Mouse (Mus musculus): Measurements from ENCODE around the gene Rmnd5b.
A peak's percentile ranks its signal among the peaks of the same experiment; 100 is the strongest.
"Not testable (repeated sequence)": the region's sequence is repeated elsewhere in the genome, so short reads cannot be mapped to it uniquely, and the experiment has no call there.

The Rmnd5b gene

DNA sequence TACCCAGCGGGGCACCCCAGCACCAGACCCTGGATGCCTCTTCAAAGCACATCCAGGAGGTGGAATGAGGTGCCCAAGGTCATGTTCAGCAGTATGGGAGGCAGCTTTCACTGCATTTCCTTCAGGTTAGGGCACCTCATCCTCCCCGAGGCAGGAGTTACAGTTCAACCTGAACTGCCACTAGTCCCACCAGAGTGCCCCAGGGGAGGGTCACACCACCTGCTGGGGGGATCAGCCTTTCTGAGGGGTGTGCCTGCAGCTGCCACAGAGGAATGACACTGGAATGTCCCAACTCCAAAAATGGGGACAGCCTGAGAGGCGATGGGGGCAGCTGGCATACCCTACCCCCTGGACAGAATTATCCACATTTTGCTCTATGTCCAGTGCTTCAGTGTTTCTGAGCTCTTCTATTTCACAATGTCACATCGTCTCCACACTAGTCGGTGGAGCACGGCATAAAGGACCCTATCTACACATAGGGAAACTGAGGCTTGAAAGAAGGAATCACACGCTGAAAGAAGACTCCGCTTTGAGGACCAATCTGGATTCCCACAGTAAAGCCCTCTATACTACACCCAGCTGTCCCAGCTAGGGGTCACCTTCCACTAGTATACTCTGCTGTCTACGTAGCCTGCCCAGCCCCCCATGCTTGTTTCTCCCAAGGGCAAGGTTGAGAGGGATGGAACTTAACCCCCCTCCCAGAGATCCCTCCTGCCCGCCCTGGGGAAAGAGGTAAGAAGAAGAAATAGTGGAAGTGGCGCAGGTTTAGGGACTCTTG is 13.6 kb upstream of the Rmnd5b start:
- DNase-seq (ENCODE audit: low spot score in 2 of 2) = no peak

DNA sequence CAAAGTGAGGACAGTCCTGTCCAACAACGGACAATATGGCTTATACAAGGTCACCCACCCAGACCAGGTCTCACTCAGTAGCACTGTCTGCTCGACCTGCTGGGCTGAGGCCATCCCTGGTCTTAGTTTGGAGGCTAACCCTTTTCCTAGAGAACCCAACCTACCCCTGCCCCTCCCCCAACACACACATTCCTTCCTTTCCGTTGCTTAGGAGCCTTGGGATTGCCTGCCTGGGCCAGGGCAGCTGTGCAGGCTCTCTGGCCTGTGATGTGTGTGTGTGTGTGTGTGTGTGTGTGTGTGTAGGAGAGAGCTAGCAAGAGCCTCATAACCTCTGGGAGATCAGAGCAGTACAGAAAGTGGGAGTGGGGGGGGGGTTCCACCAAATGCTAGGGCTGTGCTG is 12.9 kb upstream of the Rmnd5b start:
- DNase-seq (ENCODE audit: low spot score in 2 of 2) = no peak

DNA sequence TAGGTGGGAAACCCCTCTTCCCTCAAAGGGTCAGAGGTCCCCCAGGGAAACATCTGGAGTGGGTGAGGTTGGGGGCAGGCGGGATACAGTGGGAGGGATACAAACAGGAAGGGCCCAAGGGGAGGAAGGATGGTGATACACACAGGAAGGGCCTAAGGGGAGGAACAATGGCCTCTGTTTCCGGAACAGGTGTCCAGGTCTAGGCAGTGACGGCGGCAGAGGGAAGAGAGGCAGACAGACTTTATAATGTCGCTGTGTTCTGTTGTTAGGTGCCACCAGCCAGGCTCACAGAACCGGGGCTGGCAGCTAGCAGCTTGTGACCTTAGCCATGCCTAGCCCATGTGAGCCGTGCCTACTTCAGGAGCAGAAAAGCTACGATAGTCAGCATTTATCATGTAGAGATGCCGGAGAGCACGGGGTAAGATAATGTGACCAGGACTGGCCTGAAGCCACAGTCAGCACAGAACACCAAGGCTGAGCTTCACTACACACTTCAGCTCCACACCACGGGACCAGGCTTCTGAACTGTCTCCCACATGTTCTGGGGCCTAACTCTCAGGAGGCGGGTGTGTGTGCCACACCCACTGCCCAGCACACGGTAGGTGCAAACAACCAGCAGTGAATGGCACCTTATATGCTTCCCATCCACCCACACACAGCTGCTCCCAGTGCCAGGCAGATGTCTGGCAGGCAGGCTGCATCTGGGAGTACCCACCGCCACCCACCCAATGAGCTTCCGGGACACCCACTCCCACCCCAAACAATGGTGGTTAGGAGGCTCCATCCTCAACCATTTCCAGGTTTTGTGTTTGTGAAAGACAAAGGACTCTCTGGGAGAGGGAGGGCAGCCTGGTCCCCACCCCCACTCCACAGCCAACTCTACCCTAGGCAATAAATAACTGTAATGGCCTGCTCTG is 11.3 kb upstream of the Rmnd5b start:
- DNase-seq (ENCODE audit: low spot score in 2 of 2) = no peak

DNA sequence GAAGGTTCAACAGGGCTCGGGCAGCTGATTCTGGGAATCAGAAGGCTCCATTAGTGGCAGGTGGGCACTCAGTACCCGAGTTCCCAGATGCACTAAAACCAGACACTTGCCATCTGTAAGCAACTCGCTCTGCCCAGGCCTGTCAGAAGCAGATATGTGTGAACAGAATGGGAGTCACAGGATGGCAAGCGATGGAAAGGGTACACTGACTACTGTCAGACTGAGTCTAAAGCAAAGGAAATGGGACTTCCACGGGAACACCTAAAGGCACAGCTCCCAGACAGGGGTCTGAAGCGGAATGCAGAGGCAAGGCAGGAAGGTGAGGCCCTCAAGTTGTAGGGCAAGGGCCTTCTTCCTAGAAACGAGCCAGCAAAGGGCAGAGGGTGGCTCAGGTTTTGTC is 10.5 kb upstream of the Rmnd5b start:
- DNase-seq (ENCODE audit: low spot score in 2 of 2) = no peak

DNA sequence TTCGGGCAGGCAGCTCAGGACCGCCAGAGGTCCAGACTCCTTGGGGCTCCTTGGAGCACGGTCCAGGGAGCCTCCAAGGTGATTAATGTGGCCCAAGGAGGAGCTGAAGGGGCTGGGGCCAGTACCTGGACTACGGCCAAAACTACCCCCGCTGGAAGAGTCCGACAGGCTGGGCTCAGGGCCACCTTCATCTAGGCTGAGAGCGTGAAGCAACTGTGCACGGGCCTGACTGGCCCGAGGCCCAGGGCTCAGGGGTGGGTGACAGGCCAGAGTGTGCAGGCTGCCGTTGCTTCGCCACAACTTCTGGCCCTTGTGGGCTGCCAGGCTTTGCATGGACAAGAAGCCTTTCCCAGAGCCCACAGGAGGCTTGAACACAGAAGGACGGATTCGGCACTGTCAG is 9.6 kb upstream of the Rmnd5b start:
- no peak for DNase-seq (ENCODE audit: low spot score in 2 of 2)

DNA sequence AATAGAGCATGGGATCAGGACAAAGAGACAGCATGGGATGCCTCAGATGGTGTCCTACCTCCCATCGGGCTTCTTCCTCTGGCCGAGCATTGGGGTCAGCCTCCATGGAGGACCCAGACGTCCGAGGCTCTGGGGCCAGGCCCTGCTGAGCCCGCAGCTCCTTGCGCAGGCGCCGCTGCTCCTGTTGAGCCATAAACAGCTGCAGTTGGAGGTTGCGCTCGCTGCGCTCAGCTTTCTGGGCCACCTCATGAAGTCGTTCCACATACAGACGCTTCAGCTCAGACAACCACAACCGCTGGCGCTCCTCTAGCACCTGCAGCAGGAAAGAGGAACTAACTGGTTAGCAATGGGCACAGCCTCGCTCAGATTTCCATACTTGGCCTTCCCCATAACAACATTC is 8.5 kb upstream of the Rmnd5b start:
- DNase-seq (ENCODE audit: low spot score in 2 of 2) = no peak

DNA sequence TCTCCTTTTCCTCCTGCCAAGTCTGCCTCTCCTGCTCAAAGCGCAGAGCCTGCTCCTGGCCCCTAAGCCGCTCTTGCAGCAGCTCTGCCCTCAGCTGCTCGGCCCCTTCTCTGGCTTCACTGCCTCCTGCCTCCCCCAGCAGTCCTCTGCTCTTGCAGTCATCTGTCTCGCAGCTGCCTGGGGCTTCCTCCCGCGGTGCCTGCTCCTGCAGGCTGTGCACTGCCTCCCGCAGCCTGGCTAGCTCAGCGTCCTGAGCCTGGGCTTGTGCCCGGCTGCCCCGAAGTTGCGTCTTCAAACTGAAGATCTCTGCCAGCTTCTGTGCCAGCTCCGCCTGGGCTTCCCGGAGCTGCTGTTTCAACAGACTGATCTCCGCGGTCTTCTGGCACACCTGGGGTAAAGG is 8.1 kb upstream of the Rmnd5b start:
- no peak for DNase-seq (ENCODE audit: low spot score in 2 of 2)

DNA sequence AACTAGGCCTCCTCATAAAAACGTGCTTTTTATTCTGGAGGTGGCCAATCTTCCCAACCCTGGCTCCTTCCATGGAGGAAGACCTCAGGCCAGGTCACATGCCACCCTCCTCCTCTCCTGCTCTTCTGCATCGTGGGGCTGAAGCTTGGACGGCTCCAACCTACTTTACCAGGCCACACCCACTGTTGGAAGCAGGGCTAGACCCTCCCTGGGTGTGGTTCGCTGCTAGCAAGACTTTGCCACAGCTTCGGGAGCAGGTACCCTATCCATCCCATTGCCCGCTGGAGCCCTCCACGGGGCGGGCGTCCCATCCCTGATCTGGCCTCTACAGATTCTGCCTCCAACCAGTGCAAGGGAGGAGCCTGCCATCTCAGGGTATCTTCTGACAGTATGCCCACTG is 7.5 kb upstream of the Rmnd5b start:
- no peak for DNase-seq (ENCODE audit: low spot score in 2 of 2)

DNA sequence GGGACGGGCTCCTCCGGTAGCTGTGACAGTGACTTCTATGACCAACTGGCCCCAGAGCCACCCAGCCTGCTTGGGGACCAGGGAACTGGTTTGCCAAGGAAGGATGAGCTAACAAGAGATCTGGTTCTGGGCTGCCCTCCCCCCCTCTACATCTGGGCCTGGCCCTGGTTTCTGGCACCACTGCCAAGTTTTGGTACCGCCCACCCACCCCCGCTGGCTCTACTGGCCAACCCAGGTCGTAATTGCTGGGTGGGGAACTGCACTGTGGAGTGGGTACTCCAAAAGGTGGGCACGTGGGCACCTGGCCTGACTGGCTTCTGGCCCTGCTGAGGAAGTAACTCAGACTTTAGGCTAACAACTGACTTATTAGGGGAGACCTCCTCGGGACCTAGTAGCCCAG is 5.1 kb upstream of the Rmnd5b start:
- DNase-seq (ENCODE audit: low spot score in 2 of 2) = no peak

DNA sequence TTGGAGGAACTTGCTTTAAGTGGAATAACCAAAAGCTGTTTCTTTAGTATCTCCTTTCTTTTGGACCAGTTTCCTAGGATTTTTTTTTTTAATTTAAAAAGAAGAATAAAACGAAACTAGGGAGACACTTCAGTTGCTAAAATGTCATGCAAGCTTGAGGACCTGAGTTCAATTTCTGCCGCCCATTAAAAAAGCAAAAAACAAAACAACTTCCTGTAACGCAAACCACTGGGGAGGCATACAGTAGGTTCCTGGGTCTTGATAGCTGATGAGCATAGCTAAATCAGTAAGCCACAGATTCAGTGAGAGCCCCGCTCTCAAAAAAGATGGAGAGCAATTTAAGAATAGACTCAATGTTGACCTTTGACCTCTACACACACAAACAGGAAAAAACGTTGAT is 2.8 kb upstream of the Rmnd5b start:
- DNase-seq (ENCODE audit: low spot score in 2 of 2) = no peak

DNA sequence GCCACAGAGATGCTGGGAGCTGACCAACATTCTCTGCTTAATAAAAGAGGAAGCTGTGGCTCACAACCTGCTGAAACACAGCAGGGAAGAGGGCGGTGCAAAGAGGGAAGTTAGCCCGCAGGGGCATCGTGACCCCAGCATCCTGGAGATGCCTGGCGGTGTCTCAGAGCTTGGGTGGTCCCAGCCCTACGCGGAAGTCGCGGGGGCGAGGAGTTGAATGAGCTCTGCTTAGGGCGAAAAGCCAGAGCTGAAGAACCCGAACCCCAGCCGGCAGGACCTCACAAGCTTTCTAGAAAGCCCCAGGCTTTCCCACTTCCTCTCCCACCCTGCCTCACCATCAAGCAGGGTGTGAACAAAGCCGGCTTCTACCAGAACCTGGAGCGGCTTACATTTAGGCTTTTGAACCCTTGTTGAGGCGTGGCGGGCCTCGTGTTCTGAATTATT is 2.3 kb upstream of the Rmnd5b start:
- no peak for DNase-seq (ENCODE audit: low spot score in 2 of 2)

DNA sequence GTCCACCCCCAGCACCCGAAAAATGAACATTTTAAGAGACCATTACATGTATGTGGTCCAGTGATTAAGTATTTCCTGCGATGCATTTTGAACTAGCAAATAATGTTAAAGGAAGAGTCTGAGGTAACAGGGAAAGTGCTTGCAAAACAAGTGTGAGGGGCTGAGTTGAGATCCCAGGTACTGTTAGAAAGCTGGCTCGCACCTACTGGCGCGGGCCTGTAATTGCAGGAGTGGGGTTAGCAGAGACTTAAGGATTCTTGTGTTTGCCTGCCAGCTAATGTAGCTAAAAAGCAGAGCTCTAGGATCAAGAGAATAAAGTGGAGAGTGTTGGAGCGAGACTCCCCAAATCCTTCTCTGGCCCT is 608 bp upstream of the Rmnd5b start:
- no peak for DNase-seq (ENCODE audit: low spot score in 2 of 2)

DNA sequence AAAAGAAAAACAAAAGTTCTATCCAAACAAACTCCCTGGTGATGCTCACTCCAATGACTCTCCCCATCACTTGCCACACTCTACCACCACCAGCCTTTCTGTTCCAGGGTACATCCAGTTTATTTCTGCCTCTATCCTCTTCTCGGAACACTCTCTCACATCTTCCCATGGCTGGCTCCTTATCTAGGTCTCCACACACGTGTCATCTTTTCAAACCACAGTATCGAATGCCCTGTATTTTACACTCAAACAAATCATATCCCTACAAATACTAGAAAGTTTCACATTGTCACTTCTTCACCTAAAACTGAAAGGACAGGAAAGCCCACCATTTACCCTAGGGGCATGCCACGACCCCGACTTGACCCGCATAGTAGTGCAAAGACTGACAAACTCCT is 570 bp downstream of the Rmnd5b start:
- DNase-seq (ENCODE audit: low spot score in 2 of 2) = no peak

DNA sequence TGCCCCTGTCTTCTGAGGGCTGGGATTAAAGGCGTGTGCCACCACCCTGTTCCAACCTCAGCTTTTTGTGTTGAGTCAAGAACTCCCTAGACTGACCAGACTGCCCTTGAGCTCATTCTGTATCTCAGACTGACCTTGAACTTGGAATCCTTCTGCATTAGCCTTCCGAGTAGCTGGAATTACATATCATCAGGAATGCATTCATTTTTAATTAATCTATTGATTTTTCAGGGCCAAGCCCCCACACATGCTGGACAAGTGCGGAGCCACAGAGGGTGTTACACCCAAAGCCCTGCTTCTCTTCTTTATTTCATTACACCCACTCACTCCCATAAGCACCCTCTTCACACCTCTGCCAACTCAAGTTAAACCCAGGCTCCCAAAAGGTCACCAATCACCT is 2.0 kb downstream of the Rmnd5b start:
- DNase-seq (ENCODE audit: low spot score in 2 of 2) = no peak

DNA sequence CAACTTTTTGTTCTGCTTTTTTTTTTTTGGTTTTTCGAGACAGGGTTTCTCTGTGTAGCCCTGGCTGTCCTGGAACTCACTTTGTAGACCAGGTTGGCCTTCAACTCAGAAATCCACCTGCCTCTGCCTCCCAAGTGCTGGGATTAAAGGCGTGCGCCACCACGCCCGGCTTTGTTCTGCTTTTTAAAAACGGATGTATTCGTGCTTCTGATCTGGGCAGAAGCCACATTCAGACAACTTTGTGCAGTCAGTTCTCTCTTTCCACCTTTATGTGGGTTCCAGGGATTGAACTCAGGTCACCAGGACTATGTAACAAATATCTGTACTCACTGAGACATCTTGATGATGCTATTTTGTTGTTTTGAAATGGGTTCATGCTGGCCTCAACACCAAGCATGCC is 2.5 kb downstream of the Rmnd5b start:
- not testable (repeated sequence) for DNase-seq (ENCODE audit: low spot score in 2 of 2)

DNA sequence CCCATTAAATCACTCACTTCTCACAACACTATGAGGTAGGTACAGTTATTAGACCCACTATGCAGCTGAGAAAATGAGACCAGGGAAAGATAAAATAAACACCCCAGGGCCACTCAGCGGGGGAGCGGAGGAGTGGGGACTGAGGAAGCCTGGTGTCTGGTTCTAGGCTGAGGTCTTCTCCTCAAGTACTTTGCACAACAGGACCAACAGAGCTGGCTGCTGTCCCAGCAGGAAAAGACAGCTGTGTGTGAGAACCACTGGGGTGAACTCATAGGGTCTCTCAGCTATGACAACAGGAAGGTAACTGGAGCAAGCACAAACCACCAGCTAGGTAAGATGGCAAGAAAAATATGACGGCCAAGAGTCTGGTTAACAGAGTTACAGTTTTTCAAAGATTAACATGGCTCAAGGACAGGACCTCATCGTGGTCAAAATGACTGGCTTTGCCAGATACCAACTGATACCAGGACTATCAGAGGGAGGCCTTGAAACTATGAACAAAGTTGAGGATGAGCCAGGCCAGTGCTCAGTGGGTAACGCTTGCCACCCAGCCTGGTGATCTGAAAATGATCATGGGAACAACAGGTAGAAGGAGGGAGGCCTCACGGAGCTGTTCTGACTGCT is 3.5 kb downstream of the Rmnd5b start:
- no peak for DNase-seq (ENCODE audit: low spot score in 2 of 2)

DNA sequence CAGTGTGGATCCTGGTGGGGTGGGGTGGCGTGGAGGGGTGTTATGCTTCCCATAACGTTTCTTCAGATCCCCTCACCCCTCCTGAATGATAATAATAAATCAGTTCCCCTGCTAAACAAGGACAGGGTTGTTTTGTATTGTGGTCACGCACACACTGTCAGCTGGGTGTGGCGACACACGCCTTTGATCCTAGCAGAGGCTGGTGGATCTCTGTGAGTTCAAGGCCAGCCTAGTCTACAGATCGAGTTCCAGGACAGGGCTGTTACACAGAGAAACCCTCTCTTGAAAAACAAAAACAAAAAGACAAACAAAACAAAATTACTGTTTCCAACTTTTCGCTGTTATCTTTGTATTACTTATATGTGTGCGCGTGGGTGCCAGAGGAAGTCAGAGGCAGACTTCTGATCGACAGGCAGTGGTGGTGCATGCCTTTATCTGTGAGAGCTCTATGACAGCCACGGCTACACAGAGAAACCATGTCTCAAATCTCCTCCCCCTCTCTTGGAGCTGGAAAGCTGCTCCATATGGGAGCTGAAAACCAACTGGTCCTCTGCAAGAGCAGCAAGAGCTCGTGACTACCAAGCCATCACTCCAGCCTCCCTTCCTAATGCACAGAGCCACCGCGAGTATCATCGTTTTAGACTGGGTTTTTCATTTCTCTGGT is 5.9 kb downstream of the Rmnd5b start:
- no peak for DNase-seq (ENCODE audit: low spot score in 2 of 2)

DNA sequence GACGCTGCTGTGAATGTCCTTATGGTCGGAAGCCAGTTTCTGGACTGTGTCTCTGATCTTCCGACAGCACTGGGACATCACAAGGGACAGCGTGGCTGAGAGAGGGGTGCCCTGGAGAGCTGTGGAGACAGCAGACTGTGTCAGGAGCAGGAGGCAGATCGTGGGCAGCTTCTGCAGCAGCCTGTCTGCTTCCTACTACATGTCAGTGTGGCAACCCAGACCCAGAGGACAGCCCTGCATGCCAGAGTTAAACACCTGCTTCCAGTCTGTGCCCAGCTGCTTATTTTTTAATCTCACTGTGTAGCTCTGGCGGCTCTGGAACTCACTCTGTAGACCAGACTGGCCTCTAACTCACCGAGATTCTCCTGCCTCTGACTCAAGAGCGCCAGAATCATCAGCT is 7.8 kb downstream of the Rmnd5b start:
- DNase-seq (ENCODE audit: low spot score in 2 of 2) = no peak

DNA sequence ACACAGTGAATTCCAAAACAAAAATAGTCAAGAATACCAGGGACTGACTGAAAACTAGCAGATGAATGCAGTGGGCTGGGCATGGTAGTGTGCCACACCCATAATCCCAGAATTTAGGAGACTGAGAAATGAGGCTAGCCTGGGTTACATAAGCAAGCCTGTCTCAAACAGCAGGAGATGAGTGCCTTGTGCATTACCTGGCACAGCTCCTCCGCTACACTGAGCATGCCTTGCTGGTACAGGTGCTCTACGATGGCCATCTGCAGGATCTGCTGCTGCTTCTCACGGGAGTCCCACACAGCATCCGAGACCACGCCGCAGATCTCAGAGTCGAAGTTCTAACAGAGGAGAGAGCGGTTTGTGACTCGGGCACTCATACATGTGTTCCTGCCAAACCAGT is 8.3 kb downstream of the Rmnd5b start:
- DNase-seq (ENCODE audit: low spot score in 2 of 2) = no peak

DNA sequence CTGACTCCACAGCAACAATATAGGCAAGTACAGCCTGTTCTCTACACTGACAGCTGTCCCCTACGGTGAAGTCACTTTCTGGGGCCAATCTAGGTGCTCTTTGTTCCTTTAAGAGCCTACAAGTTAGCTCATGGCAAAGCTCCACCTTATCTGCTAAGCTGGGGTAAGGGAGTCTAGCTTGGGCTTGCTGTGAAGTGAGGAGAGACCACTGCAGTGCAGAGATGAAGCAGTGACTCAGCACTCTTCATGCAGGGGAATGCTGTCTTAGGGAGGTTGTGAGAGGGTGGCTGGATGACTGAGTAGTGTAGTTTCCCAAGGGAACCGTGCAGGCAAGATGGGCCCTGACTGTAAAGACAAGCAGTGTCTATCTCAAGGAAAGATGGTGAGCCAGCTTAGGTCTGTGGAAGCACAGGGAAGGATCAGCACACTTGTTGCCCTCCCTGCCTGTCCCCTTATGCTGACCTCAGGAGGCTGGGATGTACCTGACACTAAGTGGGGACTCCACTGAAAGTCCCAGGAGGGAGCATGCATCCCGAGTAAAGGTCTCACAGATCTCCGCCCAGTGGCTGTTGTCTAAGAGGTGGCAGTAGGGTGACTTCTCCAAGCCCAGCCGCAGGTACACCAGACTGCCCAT is 10.4 kb downstream of the Rmnd5b start:
- DNase-seq (ENCODE audit: low spot score in 2 of 2) = no peak

DNA sequence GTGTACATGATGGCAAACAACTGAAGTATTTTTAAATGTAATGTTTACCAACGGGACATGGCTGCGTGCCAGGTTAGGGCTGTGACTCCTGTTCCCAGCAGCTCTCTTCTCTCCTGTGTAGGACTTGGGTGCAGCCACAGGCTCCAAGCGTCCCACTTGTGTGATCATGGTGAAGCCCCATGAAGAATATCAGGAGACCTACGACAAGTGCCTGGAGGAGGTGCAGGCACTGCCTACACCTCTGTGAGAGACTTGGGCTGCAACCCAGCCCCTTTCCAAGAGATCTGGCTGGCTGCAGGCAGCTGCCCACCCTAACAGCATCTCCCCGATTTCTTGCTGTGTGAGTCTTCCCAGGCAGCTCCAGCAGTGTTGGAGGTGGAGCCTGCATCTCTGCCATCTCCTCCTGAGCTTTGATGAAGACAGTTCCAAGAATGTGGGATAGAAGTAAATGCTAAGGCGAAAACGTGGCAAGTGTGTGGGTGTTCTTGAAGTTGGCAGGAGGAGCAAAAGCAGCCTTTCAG is 12.7 kb downstream of the Rmnd5b start:
- DNase-seq (ENCODE audit: low spot score in 2 of 2) = peak; percentile 46 to 63

Measured in frontal cortex, postnatal 25 days (tissue).